Mouse (Mus musculus) limb, embryonic 12.5 days (tissue): Measurements from ENCODE around the gene Gbp5. TPM values are rescaled to one million over a fixed set of nuclear protein-coding genes. Genes with fewer than 3 reads are reported as not detected.

Experiments used
- polyA plus RNA-seq: library from polyadenylated mRNA; unstranded; fragments of >200 nt; fragmentation: Nextera tagmentation; extraction: Ambion mirVana; gene quantifications from 2 replicates; pipeline ENCODE4 v1.2.1, GENCODE M21; 2016

The Gbp5 gene
- polyA plus RNA-seq, 1 experiment from 2014 or later, result not detected

Other genes with a start within 250 kb of the Gbp5 start
- gene Pdlim5, start 98.3 kb upstream of the Gbp5 start, polyA plus RNA-seq, result 12.1 and 14.2 TPM in 2 replicates
- 1.5 and 2.0 TPM in 2 replicates for gene Gbp7, start 36.4 kb downstream of the Gbp5 start, polyA plus RNA-seq
- gene Gbp3, start 66.0 kb downstream of the Gbp5 start, polyA plus RNA-seq, result 0.65 and 0.69 TPM in 2 replicates
- not detected in 2 replicates for gene Gbp2b, start 100.9 kb downstream of the Gbp5 start, polyA plus RNA-seq
- 0.10 TPM in 2 replicates for gene Gbp2, start 126.6 kb downstream of the Gbp5 start, polyA plus RNA-seq
- gene Kyat3, start 207.1 kb downstream of the Gbp5 start, polyA plus RNA-seq, result 15.3 and 15.7 TPM in 2 replicates